Mouse (Mus musculus): ENCODE measurements at regions not wholly inside any gene's neighbourhood (a gene's known extent, or its start where the extent isn't known, plus 50 kb on each side); places are given as distances from the start of the nearest gene placed in this dataset.

- H3K4me2 ChIP-seq (ENCODE audit: low read length) = no peak overlapping the region
- ATAC-seq (replicated peaks; ENCODE audit: low FRiP score, low TSS enrichment, low read depth) (no peak), DNase-seq (ENCODE audit: low spot score) (no peak)
- no peak overlapping the region for H3K9ac ChIP-seq (ENCODE audit: low read length)
- no peaks in the 10 kb centered on the region for H3K4me1 ChIP-seq (replicated peaks; ENCODE audit: control insufficient read depth, insufficient read depth, low read length)
- H3K36me3 ChIP-seq (ENCODE audit: control insufficient read depth, insufficient read depth, low read length) = no peaks in the 10 kb centered on the region
- H3K4me3 ChIP-seq (ENCODE audit: low read depth, low read length) = no peak overlapping the region
- WGBS = 86% methylated on average over 3 of the region's 3 CpGs
- no peaks in the 10 kb centered on the region for H3K9me3 ChIP-seq (ENCODE audit: control insufficient read depth, low read length)
- no peaks in the 10 kb centered on the region for H3K27me3 ChIP-seq (replicated peaks; ENCODE audit: control insufficient read depth, insufficient read depth, low read length)
- no peak overlapping the region for H3K27ac ChIP-seq (ENCODE audit: low read depth)
Observed at GRCm38 (mm10) chr11:25538641-25539258, 671.8 kb downstream of the 5730522E02Rik start.

- no peak for ATAC-seq (replicated peaks; ENCODE audit: low FRiP score, low TSS enrichment, low read depth)
Observed at GRCm38 (mm10) chr11:25536069-25536468, 674.5 kb downstream of the 5730522E02Rik start.

GRCm38 (mm10) chr11:25533081-25533480 lies 677.5 kb downstream of the 5730522E02Rik start:
- Histone ChIP-seq H3K4me2 (ENCODE audit: low read length) (no peak overlapping the region), H3K27ac (ENCODE audit: low read depth) (no peak overlapping the region), H3K27me3 (replicated peaks; ENCODE audit: control insufficient read depth, insufficient read depth, low read length) (no peaks in the 10 kb centered on the region), H3K4me1 (replicated peaks; ENCODE audit: control insufficient read depth, insufficient read depth, low read length) (no peaks in the 10 kb centered on the region; the same call in 1 of the 2 replicates), H3K9ac (ENCODE audit: low read length) (no peak overlapping the region), H3K36me3 (ENCODE audit: control insufficient read depth, insufficient read depth, low read length) (no peaks in the 10 kb centered on the region), H3K4me3 (ENCODE audit: low read depth, low read length) (no peak overlapping the region), H3K9me3 (ENCODE audit: control insufficient read depth, low read length) (no peaks in the 10 kb centered on the region)
- no peak for DNase-seq (ENCODE audit: low spot score)
- 22% methylated on average over 2 of the region's 2 CpGs for WGBS
- no peak for ATAC-seq (replicated peaks; ENCODE audit: low FRiP score, low TSS enrichment, low read depth)

More at GRCm38 (mm10) chr11:25536069-25536468, 674.5 kb downstream of the 5730522E02Rik start:
- WGBS = 34% methylated on average over 7 of the region's 7 CpGs
- Histone ChIP-seq H3K9ac (ENCODE audit: low read length) (no peak overlapping the region), H3K36me3 (ENCODE audit: control insufficient read depth, insufficient read depth, low read length) (no peaks in the 10 kb centered on the region), H3K4me3 (ENCODE audit: low read depth, low read length) (no peak overlapping the region), H3K27ac (ENCODE audit: low read depth) (no peak overlapping the region), H3K4me1 (replicated peaks; ENCODE audit: control insufficient read depth, insufficient read depth, low read length) (no peaks in the 10 kb centered on the region; the same call in 1 of the 2 replicates), H3K4me2 (ENCODE audit: low read length) (no peak overlapping the region), H3K27me3 (replicated peaks; ENCODE audit: control insufficient read depth, insufficient read depth, low read length) (no peaks in the 10 kb centered on the region), H3K9me3 (ENCODE audit: control insufficient read depth, low read length) (no peaks in the 10 kb centered on the region)
- DNase-seq (ENCODE audit: low spot score) = no peak

GRCm38 (mm10) chr11:25531668-25532398 lies 678.7 kb downstream of the 5730522E02Rik start:
- Histone ChIP-seq H3K27ac (ENCODE audit: low read depth) (no peak overlapping the region), H3K4me3 (ENCODE audit: low read depth, low read length) (no peak overlapping the region), H3K9ac (ENCODE audit: low read length) (no peak overlapping the region), H3K4me2 (ENCODE audit: low read length) (no peak overlapping the region), H3K27me3 (replicated peaks; ENCODE audit: control insufficient read depth, insufficient read depth, low read length) (no peaks in the 10 kb centered on the region), H3K36me3 (ENCODE audit: control insufficient read depth, insufficient read depth, low read length) (no peaks in the 10 kb centered on the region), H3K9me3 (ENCODE audit: control insufficient read depth, low read length) (no peaks in the 10 kb centered on the region), H3K4me1 (replicated peaks; ENCODE audit: control insufficient read depth, insufficient read depth, low read length) (no peaks in the 10 kb centered on the region; the same call in 1 of the 2 replicates)
- ATAC-seq (replicated peaks; ENCODE audit: low FRiP score, low TSS enrichment, low read depth) (no peak), DNase-seq (ENCODE audit: low spot score) (no peak)
- WGBS = 64% methylated on average over 9 of the region's 9 CpGs

GRCm38 (mm10) chr11:25528056-25528455 lies 682.5 kb downstream of the 5730522E02Rik start:
- no peak overlapping the region for H3K4me3 ChIP-seq (ENCODE audit: low read depth, low read length)
- ATAC-seq (replicated peaks; ENCODE audit: low FRiP score, low TSS enrichment, low read depth) (no peak), DNase-seq (ENCODE audit: low spot score) (no peak)
- no peaks in the 10 kb centered on the region for H3K36me3 ChIP-seq (ENCODE audit: control insufficient read depth, insufficient read depth, low read length)
- 57% methylated on average over 5 of the region's 5 CpGs for WGBS
- H3K27me3 ChIP-seq (replicated peaks; ENCODE audit: control insufficient read depth, insufficient read depth, low read length) = no peaks in the 10 kb centered on the region
- H3K4me1 ChIP-seq (replicated peaks; ENCODE audit: control insufficient read depth, insufficient read depth, low read length) = no peaks in the 10 kb centered on the region; the same call in 1 of the 2 replicates
- no peak overlapping the region for H3K9ac ChIP-seq (ENCODE audit: low read length)
- H3K27ac ChIP-seq (ENCODE audit: low read depth) = no peak overlapping the region
- H3K9me3 ChIP-seq (ENCODE audit: control insufficient read depth, low read length) = no peaks in the 10 kb centered on the region
- H3K4me2 ChIP-seq (ENCODE audit: low read length) = no peak overlapping the region

- Histone ChIP-seq H3K27me3 (replicated peaks; ENCODE audit: control insufficient read depth, insufficient read depth, low read length) (no peaks in the 10 kb centered on the region), H3K4me2 (ENCODE audit: low read length) (no peak overlapping the region), H3K9me3 (ENCODE audit: control insufficient read depth, low read length) (no peaks in the 10 kb centered on the region), H3K4me1 (replicated peaks; ENCODE audit: control insufficient read depth, insufficient read depth, low read length) (no peaks in the 10 kb centered on the region), H3K4me3 (ENCODE audit: low read depth, low read length) (no peak overlapping the region), H3K27ac (ENCODE audit: low read depth) (no peak overlapping the region), H3K36me3 (ENCODE audit: control insufficient read depth, insufficient read depth, low read length) (no peaks in the 10 kb centered on the region), H3K9ac (ENCODE audit: low read length) (no peak overlapping the region)
- DNase-seq (ENCODE audit: low spot score) = no peak
- ATAC-seq (replicated peaks; ENCODE audit: low FRiP score, low TSS enrichment, low read depth) = no peak
- WGBS = 72% methylated on average over 2 of the region's 2 CpGs
Observed at GRCm38 (mm10) chr11:25518903-25519302, 691.7 kb downstream of the 5730522E02Rik start.

GRCm38 (mm10) chr11:25518131-25518530 lies 692.4 kb downstream of the 5730522E02Rik start:
- ATAC-seq (replicated peaks; ENCODE audit: low FRiP score, low TSS enrichment, low read depth) = no peak
- H3K4me2 ChIP-seq (ENCODE audit: low read length) = no peak overlapping the region
- 97% methylated on average over 1 of the region's 1 CpGs for WGBS
- no peaks in the 10 kb centered on the region for H3K9me3 ChIP-seq (ENCODE audit: control insufficient read depth, low read length)
- DNase-seq (ENCODE audit: low spot score) = no peak
- no peaks in the 10 kb centered on the region for H3K36me3 ChIP-seq (ENCODE audit: control insufficient read depth, insufficient read depth, low read length)
- no peak overlapping the region for H3K4me3 ChIP-seq (ENCODE audit: low read depth, low read length)
- H3K4me1 ChIP-seq (replicated peaks; ENCODE audit: control insufficient read depth, insufficient read depth, low read length) = no peaks in the 10 kb centered on the region
- no peak overlapping the region for H3K9ac ChIP-seq (ENCODE audit: low read length)
- no peak overlapping the region for H3K27ac ChIP-seq (ENCODE audit: low read depth)
- H3K27me3 ChIP-seq (replicated peaks; ENCODE audit: control insufficient read depth, insufficient read depth, low read length) = no peaks in the 10 kb centered on the region

- no peak overlapping the region for H3K4me3 ChIP-seq (ENCODE audit: low read depth, low read length)
- H3K4me2 ChIP-seq (ENCODE audit: low read length) = no peak overlapping the region
- no peaks in the 10 kb centered on the region for H3K36me3 ChIP-seq (ENCODE audit: control insufficient read depth, insufficient read depth, low read length)
- no peaks in the 10 kb centered on the region for H3K4me1 ChIP-seq (replicated peaks; ENCODE audit: control insufficient read depth, insufficient read depth, low read length)
- 86% methylated on average over 3 of the region's 3 CpGs for WGBS
- DNase-seq (ENCODE audit: low spot score) = no peak
- no peak for ATAC-seq (replicated peaks; ENCODE audit: low FRiP score, low TSS enrichment, low read depth)
- H3K9ac ChIP-seq (ENCODE audit: low read length) = no peak overlapping the region
- H3K27ac ChIP-seq (ENCODE audit: low read depth) = no peak overlapping the region
- H3K9me3 ChIP-seq (ENCODE audit: control insufficient read depth, low read length) = no peaks in the 10 kb centered on the region
- no peaks in the 10 kb centered on the region for H3K27me3 ChIP-seq (replicated peaks; ENCODE audit: control insufficient read depth, insufficient read depth, low read length)
Observed at GRCm38 (mm10) chr11:25505500-25505899, 705.1 kb downstream of the 5730522E02Rik start.

Measured in intestine, embryonic 14.5 days (tissue).